Mouse (Mus musculus): ENCODE results near the gene 4930507D05Rik. TPM values are rescaled to one million over a fixed set of nuclear protein-coding genes. Genes with fewer than 3 reads are reported as not detected.

The 4930507D05Rik gene
- polyA plus RNA-seq, 1 experiment, result not detected

GRCm38 (mm10) chr10:62500088-62500915 is 51.0 kb downstream of the 4930507D05Rik start:
- no peak for TF ChIP-seq POLR2A (IDR thresholded peaks at IDR 0.05; ENCODE audit: insufficient read depth, low read depth, low read length)
- TF ChIP-seq CTCF (IDR thresholded peaks at IDR 0.05; ENCODE audit: insufficient read depth, low read depth, low read length), result 0 out of 2 replicates have a peak, but pooled peaks have one; percentile 9
- Histone ChIP-seq H3K4me1 (ENCODE audit: control insufficient read depth, insufficient read depth, low read length) (no peaks in the 10 kb centered on the region), H3K4me3 (ENCODE audit: insufficient read depth, low read depth, low read length) (no peak overlapping the region), H3K27ac (ENCODE audit: insufficient read depth, low read depth, low read length) (no peak overlapping the region)
- 20% methylated on average over 15 of the region's 15 CpGs for WGBS

Other genes starting within 250 kb of the 4930507D05Rik start
- not detected in 2 replicates for gene Tspan15, start 218.2 kb upstream of the 4930507D05Rik start, polyA plus RNA-seq (2012; ENCODE audit: insufficient read depth, insufficient read length, low replicate concordance, missing spikeins)
- gene Tacr2, start 197.1 kb upstream of the 4930507D05Rik start, polyA plus RNA-seq (2012; ENCODE audit: insufficient read depth, insufficient read length, low replicate concordance, missing spikeins), result not detected in 2 replicates
- 296 TPM in 1 of 2 replicates, not detected in the other for gene Hk1, start 69.6 kb upstream of the 4930507D05Rik start, polyA plus RNA-seq (2012; ENCODE audit: insufficient read depth, insufficient read length, low replicate concordance, missing spikeins)
- gene Hkdc1, start 27.0 kb upstream of the 4930507D05Rik start, polyA plus RNA-seq (2012; ENCODE audit: insufficient read depth, insufficient read length, low replicate concordance, missing spikeins), result not detected in 2 replicates
- not detected in 2 replicates for gene Supv3l1, start 249 bp downstream of the 4930507D05Rik start, polyA plus RNA-seq (2012; ENCODE audit: insufficient read depth, insufficient read length, low replicate concordance, missing spikeins)
- gene Vps26a, start 37.3 kb downstream of the 4930507D05Rik start, polyA plus RNA-seq (2012; ENCODE audit: insufficient read depth, insufficient read length, low replicate concordance, missing spikeins), result not detected in 2 replicates
- not detected in 2 replicates for gene Srgn, start 78.0 kb downstream of the 4930507D05Rik start, polyA plus RNA-seq (2012; ENCODE audit: insufficient read depth, insufficient read length, low replicate concordance, missing spikeins)
- not detected in 2 replicates for gene Kif1bp, start 129.0 kb downstream of the 4930507D05Rik start, polyA plus RNA-seq (2012; ENCODE audit: insufficient read depth, insufficient read length, low replicate concordance, missing spikeins)
- not detected in 2 replicates for gene Ddx21, start 152.8 kb downstream of the 4930507D05Rik start, polyA plus RNA-seq (2012; ENCODE audit: insufficient read depth, insufficient read length, low replicate concordance, missing spikeins)
- gene Ddx50, start 201.7 kb downstream of the 4930507D05Rik start, polyA plus RNA-seq (2012; ENCODE audit: insufficient read depth, insufficient read length, low replicate concordance, missing spikeins), result 321 TPM in 1 of 2 replicates, not detected in the other

Measured in olfactory bulb, adult 2 months (tissue).